Mouse (Mus musculus): Measurements from ENCODE around the gene Fam19a5.

The Fam19a5 gene

GRCm38 (mm10) chr15:87765876-87766275 lies 221.8 kb downstream of the Fam19a5 start:
- no peak for DNase-seq

- DNase-seq: no peak
Observed at GRCm38 (mm10) chr15:87773955-87774354, 229.9 kb downstream of the Fam19a5 start.

- no peak for DNase-seq
Observed at GRCm38 (mm10) chr15:87783331-87783730, 239.2 kb downstream of the Fam19a5 start.

GRCm38 (mm10) chr15:87789671-87790070 lies 245.6 kb downstream of the Fam19a5 start:
- no peak for DNase-seq

GRCm38 (mm10) chr15:87793661-87794060 lies 249.6 kb downstream of the Fam19a5 start:
- no peak for DNase-seq

- DNase-seq: no peak
Observed at GRCm38 (mm10) chr15:87796571-87796970, 252.5 kb downstream of the Fam19a5 start.
